Mouse (Mus musculus) forebrain, embryonic 10.5 days (tissue): ENCODE data around the gene Dhdds. TPM values are rescaled to one million over a fixed set of nuclear protein-coding genes. Genes with fewer than 3 reads are reported as not detected.

Experiments
- DNase-seq: peaks from one replicate; pipeline ENCODE4 v3.0.0-alpha.2; 2017; ENCODE audit warnings: low spot score; ENCODE audit errors: extremely low spot score
- H3K27ac ChIP-seq: fragments of 300-500 bp; sonication (generic); 2 replicates; pipeline ENCODE4 v1.5.1; 2016; ENCODE audit warnings: mild to moderate bottlenecking
- H3K27me3 ChIP-seq: fragments of 300-500 bp; sonication (generic); 2 replicates; pipeline ENCODE4 v1.6.1; 2016; ENCODE audit warnings: mild to moderate bottlenecking; ENCODE audit not compliant: poor library complexity, severe bottlenecking
- H3K36me3 ChIP-seq: fragments of 300-500 bp; sonication (generic); replicated peaks from 2 replicates; pipeline ENCODE4 v1.6.1; 2016; ENCODE audit warnings: mild to moderate bottlenecking, moderate library complexity
- H3K4me1 ChIP-seq: fragments of 300-500 bp; sonication (generic); 2 replicates; pipeline ENCODE4 v1.6.1; 2016
- H3K4me3 ChIP-seq: fragments of 300-500 bp; sonication (generic); 2 replicates; pipeline ENCODE4 v1.5.1; 2016; ENCODE audit warnings: mild to moderate bottlenecking, moderate library complexity
- H3K9me3 ChIP-seq: fragments of 300-500 bp; sonication (generic); 2 replicates; pipeline ENCODE4 v1.6.1; 2016; ENCODE audit warnings: mild to moderate bottlenecking, moderate library complexity
- WGBS: fragments of 180-500 bp; shearing (Covaris S2); methylation state at CpG from one replicate; pipeline ENCODE4 v1.1.7; 2016; 5-methylcytosine and 5-hydroxymethylcytosine counted together
- polyA plus RNA-seq: library from polyadenylated mRNA; unstranded; fragments of >200 nt; fragmentation: Nextera tagmentation; extraction: Ambion mirVana; gene quantifications from 2 replicates; pipeline ENCODE4 v1.2.1, GENCODE M21; 2016

Dhdds gene
- polyA plus RNA-seq, 1 experiment from 2014 or later = 40.3 TPM

GRCm38 (mm10) chr4:134017201-134017865, 16.6 kb upstream of the Dhdds start:
- peaks cover 27% of the 10 kb centered on the region for H3K36me3 ChIP-seq
- H3K4me3 ChIP-seq = peak overlapping the region; percentile 94
- under 1% methylated on average over 21 of the region's 21 CpGs for WGBS
- H3K27me3 ChIP-seq = no peaks in the 10 kb centered on the region
- peaks cover 82% of the 10 kb centered on the region for H3K4me1 ChIP-seq
- peak; percentile 73 for DNase-seq
- H3K9me3 ChIP-seq = no peaks in the 10 kb centered on the region
- H3K27ac ChIP-seq = peak overlapping the region; percentile 97

- Histone ChIP-seq H3K9me3 (no peaks in the 10 kb centered on the region), H3K4me1 (peaks cover 88% of the 10 kb centered on the region), H3K27ac (peak overlapping the region; percentile 97), H3K27me3 (no peaks in the 10 kb centered on the region), H3K4me3 (peak overlapping the region; percentile 94), H3K36me3 (peaks cover 27% of the 10 kb centered on the region)
- peak; percentile 79 for DNase-seq
- WGBS = 1% methylated on average over 8 of the region's 8 CpGs
These were observed 16.0 kb upstream of the Dhdds start for GRCm38 (mm10) chr4:134016767-134017166.

GRCm38 (mm10) chr4:134016208-134016607, 15.5 kb upstream of the Dhdds start:
- H3K4me1 ChIP-seq = peaks cover 93% of the 10 kb centered on the region
- no peak for DNase-seq
- peak overlapping the region; percentile 94 for H3K4me3 ChIP-seq
- 3% methylated on average over 7 of the region's 7 CpGs for WGBS
- H3K9me3 ChIP-seq = no peaks in the 10 kb centered on the region
- H3K36me3 ChIP-seq = peaks cover 27% of the 10 kb centered on the region
- peak overlapping the region; percentile 97 for H3K27ac ChIP-seq
- H3K27me3 ChIP-seq = no peaks in the 10 kb centered on the region

GRCm38 (mm10) chr4:134012858-134013528, 12.3 kb upstream of the Dhdds start:
- H3K4me3 ChIP-seq = peak overlapping the region; percentile 45
- DNase-seq = peak; percentile 49
- H3K9me3 ChIP-seq = no peaks in the 10 kb centered on the region
- H3K27me3 ChIP-seq = no peaks in the 10 kb centered on the region
- peak overlapping the region; percentile 87 for H3K27ac ChIP-seq
- peaks cover 47% of the 10 kb centered on the region for H3K36me3 ChIP-seq
- H3K4me1 ChIP-seq = peaks cover 88% of the 10 kb centered on the region
- WGBS = 46% methylated on average over 12 of the region's 12 CpGs

GRCm38 (mm10) chr4:134011450-134012414, 11.0 kb upstream of the Dhdds start:
- peaks cover 60% of the 10 kb centered on the region for H3K36me3 ChIP-seq
- WGBS = 2% methylated on average over 16 of the region's 16 CpGs
- H3K4me1 ChIP-seq = peaks cover 83% of the 10 kb centered on the region
- no peaks in the 10 kb centered on the region for H3K27me3 ChIP-seq
- no peaks in the 10 kb centered on the region for H3K9me3 ChIP-seq
- peak; percentile 70 for DNase-seq
- H3K4me3 ChIP-seq = peak overlapping the region; percentile 45
- peak overlapping the region; percentile 87 for H3K27ac ChIP-seq

- Histone ChIP-seq H3K27me3 (no peaks in the 10 kb centered on the region), H3K4me1 (peaks cover 79% of the 10 kb centered on the region), H3K27ac (peak overlapping the region; percentile 87; the same call in 1 of the 2 replicates), H3K36me3 (peaks cover 63% of the 10 kb centered on the region), H3K4me3 (no peak overlapping the region), H3K9me3 (no peaks in the 10 kb centered on the region)
- DNase-seq = no peak
- 75% methylated on average over 6 of the region's 6 CpGs for WGBS
These were observed 9.0 kb upstream of the Dhdds start for GRCm38 (mm10) chr4:134009709-134010108.

GRCm38 (mm10) chr4:134006845-134007244, 6.1 kb upstream of the Dhdds start:
- no peak for DNase-seq
- no peak overlapping the region for H3K27ac ChIP-seq
- 88% methylated on average over 3 of the region's 3 CpGs for WGBS
- H3K27me3 ChIP-seq = no peaks in the 10 kb centered on the region
- H3K4me1 ChIP-seq = peaks cover 80% of the 10 kb centered on the region
- peaks cover 61% of the 10 kb centered on the region for H3K36me3 ChIP-seq
- no peaks in the 10 kb centered on the region for H3K9me3 ChIP-seq
- no peak overlapping the region for H3K4me3 ChIP-seq

- Histone ChIP-seq H3K4me3 (no peak overlapping the region), H3K4me1 (peaks cover 80% of the 10 kb centered on the region), H3K9me3 (no peaks in the 10 kb centered on the region), H3K27ac (peak overlapping the region; percentile 65), H3K27me3 (no peaks in the 10 kb centered on the region), H3K36me3 (peaks cover 61% of the 10 kb centered on the region)
- DNase-seq = no peak
- 75% methylated on average over 12 of the region's 12 CpGs for WGBS
These were observed 5.1 kb upstream of the Dhdds start for GRCm38 (mm10) chr4:134005581-134006358.

- peak overlapping the region; percentile 84 for H3K27ac ChIP-seq
- no peaks in the 10 kb centered on the region for H3K27me3 ChIP-seq
- H3K9me3 ChIP-seq = no peaks in the 10 kb centered on the region
- WGBS = 18% methylated on average over 5 of the region's 5 CpGs
- peak overlapping the region; percentile 29; the same call in 1 of the 2 replicates for H3K4me3 ChIP-seq
- peaks cover 75% of the 10 kb centered on the region for H3K4me1 ChIP-seq
- H3K36me3 ChIP-seq = peaks cover 42% of the 10 kb centered on the region
- peak; percentile 83 for DNase-seq
These were observed 2.2 kb upstream of the Dhdds start for GRCm38 (mm10) chr4:134002903-134003302.

GRCm38 (mm10) chr4:134002246-134002645, 1.5 kb upstream of the Dhdds start:
- WGBS = 29% methylated on average over 4 of the region's 4 CpGs
- Histone ChIP-seq H3K27me3 (no peaks in the 10 kb centered on the region), H3K4me3 (peak overlapping the region; percentile 29), H3K27ac (peak overlapping the region; percentile 84), H3K9me3 (no peaks in the 10 kb centered on the region), H3K36me3 (peaks cover 39% of the 10 kb centered on the region), H3K4me1 (peaks cover 68% of the 10 kb centered on the region)
- DNase-seq = no peak

- Histone ChIP-seq H3K9me3 (no peaks in the 10 kb centered on the region), H3K36me3 (peaks cover 39% of the 10 kb centered on the region), H3K27me3 (no peaks in the 10 kb centered on the region), H3K4me3 (peak overlapping the region; percentile 79; the same call in 1 of the 2 replicates), H3K27ac (peak overlapping the region; percentile 84), H3K4me1 (peaks cover 68% of the 10 kb centered on the region)
- WGBS = 41% methylated on average over 10 of the region's 10 CpGs
- no peak for DNase-seq
These were observed 992 bp upstream of the Dhdds start for GRCm38 (mm10) chr4:134001710-134002109.

- no peak overlapping the region for H3K27ac ChIP-seq
- no peaks in the 10 kb centered on the region for H3K27me3 ChIP-seq
- no peaks in the 10 kb centered on the region for H3K9me3 ChIP-seq
- H3K4me1 ChIP-seq = peaks cover 3% of the 10 kb centered on the region
- peaks cover 81% of the 10 kb centered on the region for H3K36me3 ChIP-seq
- no peak for DNase-seq
- 94% methylated on average over 8 of the region's 8 CpGs for WGBS
- H3K4me3 ChIP-seq = no peak overlapping the region
These were observed 6.0 kb downstream of the Dhdds start for GRCm38 (mm10) chr4:133994697-133995096.
